Mouse (Mus musculus): ENCODE measurements at regions not wholly inside any gene's neighbourhood (a gene's known extent, or its start where the extent isn't known, plus 50 kb on each side); places are given as distances from the start of the nearest gene placed in this dataset.

DNA sequence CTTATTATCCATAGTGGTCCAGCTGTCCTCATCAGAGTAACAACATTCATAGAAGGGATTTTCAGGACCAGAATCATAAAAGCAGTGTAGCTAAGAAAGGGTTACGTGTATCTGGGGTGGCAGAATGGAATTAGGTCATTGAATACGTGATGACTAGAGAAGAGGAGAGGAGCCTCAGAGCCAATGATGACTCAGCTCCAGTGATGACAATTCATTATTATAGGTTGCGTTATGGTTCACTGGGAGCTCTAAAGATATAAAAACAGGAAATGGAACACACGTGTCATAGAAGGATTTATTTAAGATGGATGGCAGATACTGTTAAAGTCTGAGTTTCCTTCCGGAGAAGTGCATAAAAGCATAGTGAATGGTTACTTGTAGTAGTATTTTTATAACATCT, 291.6 kb downstream of the Isl1 start:
- DNase-seq (ENCODE audit: low spot score) = no peak

- DNase-seq (ENCODE audit: low spot score) = no peak
These were observed 305.8 kb downstream of the Isl1 start for GRCm38 (mm10) chr13:116003733-116004132.

DNA sequence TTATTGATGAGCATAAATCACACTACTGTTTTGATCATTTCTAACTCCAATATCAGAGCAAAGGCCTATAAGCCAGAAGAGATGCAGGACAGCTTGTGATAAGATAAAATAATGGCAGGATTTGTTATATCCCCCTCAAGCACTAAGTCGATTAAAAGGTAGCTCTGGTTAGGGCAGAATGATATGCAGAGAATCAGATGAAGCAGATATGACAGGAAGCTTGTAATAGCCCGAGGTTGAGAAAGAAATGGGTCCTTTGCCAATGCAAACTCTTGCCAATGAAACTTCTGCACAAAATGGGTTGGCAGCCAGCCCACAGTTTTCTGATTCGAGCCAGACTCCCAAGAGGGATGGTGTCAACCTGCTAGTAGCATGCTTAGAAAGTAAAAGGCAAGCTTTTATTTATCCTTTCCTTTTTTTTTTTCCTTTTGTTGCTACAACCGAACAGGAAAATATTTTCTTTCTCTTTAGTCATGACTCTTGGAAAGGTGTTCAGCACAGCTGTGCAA, 307.0 kb downstream of the Isl1 start:
- DNase-seq (ENCODE audit: low spot score) = peak; percentile 48

DNA sequence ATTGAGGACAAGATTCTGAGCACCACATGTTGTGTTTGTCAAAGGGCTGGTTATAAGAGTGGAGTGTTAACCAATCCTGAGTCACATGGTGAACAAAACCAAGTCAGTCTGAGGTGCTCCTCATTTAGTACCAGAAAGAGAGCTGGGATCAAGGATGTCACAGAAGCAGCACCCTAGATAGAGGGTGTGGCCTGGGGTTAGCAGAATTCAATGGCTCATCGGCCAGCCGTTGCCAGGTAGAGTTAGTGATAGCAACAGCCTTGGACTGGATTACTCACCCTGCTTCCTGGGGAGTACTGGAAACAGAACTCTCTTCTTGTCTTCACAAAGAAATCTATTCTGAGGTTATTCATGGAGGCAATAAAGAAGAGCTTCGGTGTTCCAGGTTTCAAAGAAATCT, 318.9 kb downstream of the Isl1 start:
- no peak for DNase-seq (ENCODE audit: low spot score)

GRCm38 (mm10) chr13:115989091-115989490, 320.4 kb downstream of the Isl1 start:
- no peak for DNase-seq (ENCODE audit: low spot score)

GRCm38 (mm10) chr13:115986282-115986681, 323.2 kb downstream of the Isl1 start:
- no peak for DNase-seq (ENCODE audit: low spot score)

GRCm38 (mm10) chr13:115985715-115986114, 323.8 kb downstream of the Isl1 start:
- DNase-seq (ENCODE audit: low spot score) = no peak

- DNase-seq (ENCODE audit: low spot score) = no peak
These were observed 331.6 kb downstream of the Isl1 start for GRCm38 (mm10) chr13:115977890-115978203.

DNA sequence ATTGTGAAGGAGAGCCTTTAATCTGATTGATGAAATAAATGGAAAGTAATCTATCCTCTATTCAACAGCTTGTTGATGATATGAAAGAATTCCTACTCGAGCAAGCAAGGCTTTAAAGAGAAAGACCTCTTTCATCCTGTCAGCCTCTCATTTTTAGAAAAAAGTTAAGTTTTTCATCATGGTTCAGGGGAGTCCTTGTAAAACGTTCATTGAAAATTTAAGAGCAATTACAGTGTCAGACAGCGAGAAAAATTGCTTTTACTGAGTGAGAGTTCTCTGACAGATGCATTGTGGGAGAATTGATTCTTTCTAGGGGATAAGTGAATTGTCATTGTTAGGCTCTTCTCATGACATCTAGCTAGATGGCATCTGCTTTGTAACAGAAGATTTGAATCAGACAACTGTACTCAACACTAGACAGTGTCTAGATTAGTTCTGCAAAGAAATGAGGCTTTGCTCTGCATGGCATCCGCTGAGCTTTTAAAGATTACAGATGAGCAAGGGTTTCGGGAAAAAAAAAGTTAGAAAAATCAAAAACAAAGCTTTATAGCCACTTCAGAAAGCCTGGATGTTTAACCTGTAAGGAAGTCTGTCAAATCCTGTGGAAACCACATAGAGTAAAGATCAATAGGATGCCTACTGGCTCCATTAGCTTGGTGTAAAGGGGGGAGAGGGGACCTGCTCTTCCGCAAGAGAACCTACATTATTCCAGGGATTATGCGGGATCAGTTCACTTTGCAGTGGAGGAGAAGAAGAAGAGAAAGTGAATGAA, 332.2 kb downstream of the Isl1 start:
- no peak for DNase-seq (ENCODE audit: low spot score)
